Mouse (Mus musculus): ENCODE results near the gene Ccdc9. TPM values are rescaled to one million over a fixed set of nuclear protein-coding genes. Genes with fewer than 3 reads are reported as not detected.
"Not testable (repeated sequence)": the region's sequence is repeated elsewhere in the genome, so short reads cannot be mapped to it uniquely, and the experiment has no call there.

Gene Ccdc9
- polyA plus RNA-seq, 1 experiment from 2014 or later, result 18.2 TPM

DNA sequence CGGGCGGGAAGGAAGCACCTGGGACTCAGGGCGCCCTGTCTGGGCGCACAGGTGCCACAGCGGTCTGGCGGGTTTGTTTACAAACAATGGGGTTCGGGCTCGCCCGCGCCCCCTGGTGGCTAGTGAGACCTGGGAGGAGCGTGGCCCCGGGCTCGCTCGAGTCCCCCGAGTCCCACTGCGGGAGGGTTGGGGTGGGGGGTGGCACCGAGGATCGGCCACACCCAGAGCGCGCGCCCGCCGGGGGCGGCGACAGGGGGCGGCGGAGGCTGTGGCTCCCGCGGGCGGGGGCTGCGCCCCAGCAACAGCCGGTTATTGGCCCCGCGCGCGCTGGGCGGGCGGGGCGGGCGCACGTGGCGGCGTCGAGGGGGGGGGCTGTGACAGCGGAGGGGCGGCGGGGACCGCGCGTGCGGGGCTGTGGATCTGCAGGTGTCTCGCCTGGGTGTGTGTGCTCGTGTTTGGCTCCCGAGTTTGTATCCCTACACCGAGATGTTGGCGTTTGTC, 23.5 kb upstream of the Ccdc9 start:
- Histone ChIP-seq H3K4me2 (replicated peaks; ENCODE audit: low read depth, low read length) (peak overlapping the region; percentile 98), H3K27me3 (ENCODE audit: control insufficient read depth, insufficient read depth, low read length) (no peaks in the 10 kb centered on the region), H3K4me3 (ENCODE audit: low read depth, low read length) (peak overlapping the region; percentile 73), H3K36me3 (ENCODE audit: control insufficient read depth, insufficient read depth, low read length) (no peaks in the 10 kb centered on the region), H3K4me1 (replicated peaks; ENCODE audit: control insufficient read depth, insufficient read depth, low read length) (peaks cover 11% of the 10 kb centered on the region), H3K9me3 (ENCODE audit: control insufficient read depth, low read length) (no peaks in the 10 kb centered on the region), H3K27ac (ENCODE audit: low read depth, low read length) (peak overlapping the region; percentile 36; the same call in 1 of the 2 replicates), H3K9ac (ENCODE audit: low read depth, low read length) (peak overlapping the region; percentile 61)
- ATAC-seq (ENCODE audit: low FRiP score) (no peak), DNase-seq (ENCODE audit: low spot score) (peak; percentile 85)
- WGBS, result under 1% methylated on average over 46 of the region's 56 CpGs

GRCm38 (mm10) chr7:16309318-16310019, 22.9 kb upstream of the Ccdc9 start:
- ATAC-seq (ENCODE audit: low FRiP score) (peak; percentile 15; the same call in 1 of the 2 replicates), DNase-seq (ENCODE audit: low spot score) (peak; percentile 82)
- H3K9ac ChIP-seq (ENCODE audit: low read depth, low read length), result peak overlapping the region; percentile 61
- H3K9me3 ChIP-seq (ENCODE audit: control insufficient read depth, low read length), result no peaks in the 10 kb centered on the region
- H3K4me2 ChIP-seq (replicated peaks; ENCODE audit: low read depth, low read length), result peak overlapping the region; percentile 98
- 0 out of 2 replicates have a peak overlapping the region, but pooled peaks have one; percentile 36 for H3K27ac ChIP-seq (ENCODE audit: low read depth, low read length)
- no peaks in the 10 kb centered on the region for H3K36me3 ChIP-seq (ENCODE audit: control insufficient read depth, insufficient read depth, low read length)
- H3K4me3 ChIP-seq (ENCODE audit: low read depth, low read length), result peak overlapping the region; percentile 73
- under 1% methylated on average over 59 of the region's 61 CpGs for WGBS
- H3K27me3 ChIP-seq (ENCODE audit: control insufficient read depth, insufficient read depth, low read length), result no peaks in the 10 kb centered on the region
- peaks cover 11% of the 10 kb centered on the region for H3K4me1 ChIP-seq (replicated peaks; ENCODE audit: control insufficient read depth, insufficient read depth, low read length)

DNA sequence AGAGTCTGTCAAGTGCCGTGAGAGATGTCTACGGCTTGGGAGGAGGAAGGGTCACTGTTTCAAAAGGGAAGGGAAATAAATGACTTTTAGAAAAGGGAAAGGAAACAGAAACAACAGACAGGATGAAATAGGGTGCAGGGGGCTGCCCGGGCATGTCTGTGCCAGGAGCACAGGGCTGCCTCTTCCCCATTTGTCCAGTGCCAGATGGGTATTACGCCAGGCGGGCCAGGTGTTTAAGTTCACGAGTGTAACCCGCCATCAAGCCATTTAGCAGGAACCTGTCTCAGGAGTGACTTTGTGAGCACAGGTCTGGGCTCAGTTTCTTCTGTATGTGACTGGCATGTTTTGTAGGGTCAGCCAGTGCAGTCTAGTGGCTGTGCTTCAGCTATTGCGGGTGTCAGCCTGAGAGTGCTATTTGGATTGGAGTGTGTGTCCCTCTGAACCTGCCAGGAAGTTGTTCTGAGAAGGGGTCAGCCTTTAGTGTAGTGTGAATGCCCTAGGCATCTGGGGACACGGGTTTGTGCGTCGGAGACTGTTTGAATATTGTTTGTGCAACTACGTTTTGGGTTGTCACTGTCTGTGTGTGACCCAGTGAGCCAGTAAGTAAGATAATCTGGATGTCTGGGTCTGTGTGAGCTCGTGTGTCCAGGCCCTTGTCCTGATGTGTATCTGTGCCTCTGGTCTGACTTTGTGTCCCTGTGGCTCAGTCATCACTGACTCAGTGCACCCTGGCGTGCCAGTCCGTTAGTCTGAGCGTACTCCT, 22.1 kb upstream of the Ccdc9 start:
- peaks cover 11% of the 10 kb centered on the region for H3K4me1 ChIP-seq (replicated peaks; ENCODE audit: control insufficient read depth, insufficient read depth, low read length)
- H3K9ac ChIP-seq (ENCODE audit: low read depth, low read length), result no peak overlapping the region; the same call in 1 of the 2 replicates
- H3K4me2 ChIP-seq (replicated peaks; ENCODE audit: low read depth, low read length), result peak overlapping the region; percentile 98
- H3K36me3 ChIP-seq (ENCODE audit: control insufficient read depth, insufficient read depth, low read length), result no peaks in the 10 kb centered on the region
- H3K4me3 ChIP-seq (ENCODE audit: low read depth, low read length), result peak overlapping the region; percentile 73
- DNase-seq (ENCODE audit: low spot score), result peak; percentile 10
- no peaks in the 10 kb centered on the region for H3K9me3 ChIP-seq (ENCODE audit: control insufficient read depth, low read length)
- H3K27me3 ChIP-seq (ENCODE audit: control insufficient read depth, insufficient read depth, low read length), result no peaks in the 10 kb centered on the region
- 0 out of 2 replicates have a peak overlapping the region, but pooled peaks have one; percentile 27 for H3K27ac ChIP-seq (ENCODE audit: low read depth, low read length)
- 42% methylated on average over 16 of the region's 16 CpGs for WGBS
- ATAC-seq (ENCODE audit: low FRiP score), result no peak

GRCm38 (mm10) chr7:16308093-16308492, 21.5 kb upstream of the Ccdc9 start, which contains the start of gene Bbc3:
Gene Bbc3, plus strand, starts transcription at chr7:16308393.
- H3K9ac ChIP-seq (ENCODE audit: low read depth, low read length), result peak within 1 kb of the TSS; percentile 61
- not testable (repeated sequence) for H3K4me1 ChIP-seq (replicated peaks; ENCODE audit: control insufficient read depth, insufficient read depth, low read length); DNase-seq (ENCODE audit: low spot score); H3K27me3 ChIP-seq (ENCODE audit: control insufficient read depth, insufficient read depth, low read length); H3K36me3 ChIP-seq (ENCODE audit: control insufficient read depth, insufficient read depth, low read length); ATAC-seq (ENCODE audit: low FRiP score); H3K9me3 ChIP-seq (ENCODE audit: control insufficient read depth, low read length)
- WGBS, result 61% methylated on average over 1 of the region's 1 CpGs
- peak within 1 kb of the TSS; percentile 73 for H3K4me3 ChIP-seq (ENCODE audit: low read depth, low read length)
- peak within 1 kb of the TSS; percentile 98 for H3K4me2 ChIP-seq (replicated peaks; ENCODE audit: low read depth, low read length)
- 0 out of 2 replicates have a peak within 1 kb of the TSS, but pooled peaks have one; percentile 27 for H3K27ac ChIP-seq (ENCODE audit: low read depth, low read length)

- not testable (repeated sequence) for H3K27me3 ChIP-seq (ENCODE audit: control insufficient read depth, insufficient read depth, low read length); H3K4me2 ChIP-seq (replicated peaks; ENCODE audit: low read depth, low read length); DNase-seq (ENCODE audit: low spot score); H3K9me3 ChIP-seq (ENCODE audit: control insufficient read depth, low read length); H3K4me1 ChIP-seq (replicated peaks; ENCODE audit: control insufficient read depth, insufficient read depth, low read length); H3K4me3 ChIP-seq (ENCODE audit: low read depth, low read length); H3K36me3 ChIP-seq (ENCODE audit: control insufficient read depth, insufficient read depth, low read length); ATAC-seq (ENCODE audit: low FRiP score); H3K9ac ChIP-seq (ENCODE audit: low read depth, low read length); H3K27ac ChIP-seq (ENCODE audit: low read depth, low read length)
- WGBS, result 76% methylated on average over 6 of the region's 6 CpGs
Observed at GRCm38 (mm10) chr7:16307141-16307540, 20.5 kb upstream of the Ccdc9 start.

GRCm38 (mm10) chr7:16299419-16300035, 12.9 kb upstream of the Ccdc9 start:
- H3K4me1 ChIP-seq (replicated peaks; ENCODE audit: control insufficient read depth, insufficient read depth, low read length), result peaks cover 6% of the 10 kb centered on the region
- no peaks in the 10 kb centered on the region for H3K27me3 ChIP-seq (ENCODE audit: control insufficient read depth, insufficient read depth, low read length)
- peak overlapping the region; percentile 59 for H3K4me2 ChIP-seq (replicated peaks; ENCODE audit: low read depth, low read length)
- peak overlapping the region; percentile 57; the same call in 1 of the 2 replicates for H3K9ac ChIP-seq (ENCODE audit: low read depth, low read length)
- H3K4me3 ChIP-seq (ENCODE audit: low read depth, low read length), result peak overlapping the region; percentile 36
- H3K36me3 ChIP-seq (ENCODE audit: control insufficient read depth, insufficient read depth, low read length), result no peaks in the 10 kb centered on the region
- H3K27ac ChIP-seq (ENCODE audit: low read depth, low read length), result peak overlapping the region; percentile 37; the same call in 1 of the 2 replicates
- ATAC-seq (ENCODE audit: low FRiP score) (peak; percentile 86), DNase-seq (ENCODE audit: low spot score) (peak; percentile 92)
- no peaks in the 10 kb centered on the region for H3K9me3 ChIP-seq (ENCODE audit: control insufficient read depth, low read length)
- WGBS, result under 1% methylated on average over 51 of the region's 52 CpGs

DNA sequence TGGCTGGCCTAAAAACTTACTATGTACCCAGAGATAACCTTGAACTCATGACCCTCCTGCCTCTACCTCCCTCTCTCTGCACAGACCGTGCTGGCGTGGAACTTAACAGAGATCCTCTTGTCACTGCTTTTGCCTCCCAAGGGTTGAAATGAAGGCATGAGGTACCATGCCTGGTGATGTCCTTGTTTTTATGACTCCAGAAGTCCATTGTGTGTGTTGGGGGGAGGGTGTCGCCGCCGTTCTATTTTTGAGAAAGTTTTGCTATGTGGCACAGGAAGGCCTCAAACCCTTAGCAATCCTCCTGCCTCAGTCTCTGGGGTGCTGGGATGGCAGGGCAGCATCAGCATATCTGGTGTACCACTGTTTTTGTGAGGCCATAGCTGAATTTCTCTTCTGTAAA, 12.3 kb upstream of the Ccdc9 start:
- peak overlapping the region; percentile 37; the same call in 1 of the 2 replicates for H3K27ac ChIP-seq (ENCODE audit: low read depth, low read length)
- WGBS, result 80% methylated on average over 5 of the region's 5 CpGs

DNA sequence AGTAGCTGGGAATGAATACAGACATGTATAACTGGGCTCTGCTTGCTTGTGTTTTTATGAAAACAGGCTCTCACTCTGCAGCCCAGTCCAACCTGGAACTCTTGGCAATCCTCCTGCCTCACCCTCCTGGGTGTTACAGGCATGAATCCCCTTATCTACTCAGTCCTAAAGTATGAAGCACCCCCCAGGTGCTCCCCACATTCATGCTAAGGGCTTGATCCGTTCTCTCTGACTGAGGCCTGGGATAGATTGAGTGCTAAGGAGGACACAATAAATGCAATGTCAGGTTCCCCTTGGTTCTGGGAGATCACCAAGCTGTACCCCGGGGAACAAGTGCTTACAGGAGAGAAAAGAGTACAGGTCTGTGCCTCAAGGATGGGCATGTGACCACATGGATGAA, 11.0 kb upstream of the Ccdc9 start:
- Histone ChIP-seq H3K9ac (ENCODE audit: low read depth, low read length) (no peak overlapping the region), H3K4me2 (replicated peaks; ENCODE audit: low read depth, low read length) (no peak overlapping the region; the same call in 1 of the 2 replicates), H3K27me3 (ENCODE audit: control insufficient read depth, insufficient read depth, low read length) (no peaks in the 10 kb centered on the region), H3K9me3 (ENCODE audit: control insufficient read depth, low read length) (no peaks in the 10 kb centered on the region), H3K4me1 (replicated peaks; ENCODE audit: control insufficient read depth, insufficient read depth, low read length) (peaks cover 6% of the 10 kb centered on the region), H3K4me3 (ENCODE audit: low read depth, low read length) (no peak overlapping the region), H3K36me3 (ENCODE audit: control insufficient read depth, insufficient read depth, low read length) (no peaks in the 10 kb centered on the region), H3K27ac (ENCODE audit: low read depth, low read length) (no peak overlapping the region)
- DNase-seq (ENCODE audit: low spot score) (no peak), ATAC-seq (ENCODE audit: low FRiP score) (no peak)
- 72% methylated on average over 2 of the region's 2 CpGs for WGBS

More for the DNA sequence above, 12.3 kb upstream of the Ccdc9 start:
- Histone ChIP-seq H3K27me3 (ENCODE audit: control insufficient read depth, insufficient read depth, low read length) (no peaks in the 10 kb centered on the region), H3K4me1 (replicated peaks; ENCODE audit: control insufficient read depth, insufficient read depth, low read length) (peaks cover 6% of the 10 kb centered on the region), H3K36me3 (ENCODE audit: control insufficient read depth, insufficient read depth, low read length) (no peaks in the 10 kb centered on the region), H3K9ac (ENCODE audit: low read depth, low read length) (no peak overlapping the region; the same call in 1 of the 2 replicates), H3K4me3 (ENCODE audit: low read depth, low read length) (peak overlapping the region; percentile 36; the same call in 1 of the 2 replicates), H3K4me2 (replicated peaks; ENCODE audit: low read depth, low read length) (peak overlapping the region; percentile 59), H3K9me3 (ENCODE audit: control insufficient read depth, low read length) (no peaks in the 10 kb centered on the region)
- ATAC-seq (ENCODE audit: low FRiP score) (no peak), DNase-seq (ENCODE audit: low spot score) (no peak)

All from hindbrain, embryonic 11.5 days (tissue).